Mouse (Mus musculus) CH12.LX (cell line): Measurements from ENCODE around the gene Tle3. TPM values are rescaled to one million over a fixed set of nuclear protein-coding genes. Genes with fewer than 3 reads are reported as not detected.

Experiments used
- DNase-seq: peaks from one replicate; pipeline ENCODE4 v3.0.0-alpha.2; 2013; ENCODE audit errors: extremely low read depth
- H3K27ac ChIP-seq: 2 replicates; pipeline ENCODE4 v1.5.1; 2012; ENCODE audit warnings: low read depth, mild to moderate bottlenecking, control low read depth, moderate library complexity; ENCODE audit not compliant: insufficient read depth
- H3K27me3 ChIP-seq: replicated peaks from 2 replicates; pipeline ENCODE3; 2012; ENCODE audit warnings: inconsistent platforms
- H3K36me3 ChIP-seq, 2 experiments: replicated peaks in 1 of 2; 2 replicates each; pipeline versions ENCODE3 to v1.6.1; 2012; ENCODE audit warnings: inconsistent platforms in 1 of 2, low read length in 1 of 2, mild to moderate bottlenecking in 1 of 2, mixed read lengths in 1 of 2, moderate library complexity in 1 of 2; ENCODE audit not compliant: control insufficient read depth in 1 of 2, insufficient read depth in 1 of 2
- H3K4me1 ChIP-seq, 2 experiments: 2 replicates each; pipeline ENCODE4 v1.6.1; 2012; ENCODE audit warnings: inconsistent platforms in 1 of 2, moderate library complexity in 1 of 2; ENCODE audit not compliant: insufficient read depth in 2 of 2, control insufficient read depth in 1 of 2
- H3K4me2 ChIP-seq: 2 replicates; pipeline ENCODE4 v1.6.1; 2012; ENCODE audit warnings: low read depth, mild to moderate bottlenecking, control low read depth; ENCODE audit not compliant: poor library complexity, insufficient read depth, severe bottlenecking
- H3K4me3 ChIP-seq, 3 experiments: fragments of 150-350 bp in 1 of 3; sonication (generic) in 1 of 3; replicated peaks in 1 of 3; 2 replicates each; pipeline versions ENCODE3 to v1.5.1; 2011 to 2012; ENCODE audit warnings: low read depth in 2 of 3, low read length in 2 of 3, mild to moderate bottlenecking in 2 of 3, moderate library complexity in 2 of 3, control low read depth in 1 of 3, improper control_type of control experiment in 1 of 3, inconsistent platforms in 1 of 3, mixed read lengths in 1 of 3; ENCODE audit not compliant: poor library complexity in 1 of 3
- H3K79me2 ChIP-seq: replicated peaks from 2 replicates; pipeline ENCODE4 v1.6.1; 2012; ENCODE audit warnings: mild to moderate bottlenecking, moderate library complexity; ENCODE audit not compliant: control insufficient read depth, poor library complexity, insufficient read depth, severe bottlenecking; ENCODE audit errors: extremely low read depth
- H3K9ac ChIP-seq: 2 replicates; pipeline ENCODE4 v1.6.1; 2012; ENCODE audit warnings: low read depth, mild to moderate bottlenecking, control low read depth, moderate library complexity; ENCODE audit not compliant: insufficient read depth
- H3K9me3 ChIP-seq: replicated peaks from 2 replicates; pipeline ENCODE3; 2012; ENCODE audit warnings: low read length, inconsistent platforms, mixed read lengths
- CHD1 ChIP-seq: IDR thresholded peaks from 2 replicates; pipeline ENCODE4 v1.6.1; 2012; ENCODE audit warnings: low read depth, low read length, improper control_type of control experiment, inconsistent platforms
- CHD2 ChIP-seq: IDR thresholded peaks from 2 replicates; pipeline ENCODE4 v1.6.1; 2011; ENCODE audit warnings: low read length, improper control_type of control experiment
- CTCF ChIP-seq, 2 experiments: IDR thresholded peaks in 1 of 2; conservative IDR thresholded peaks in 1 of 2; 2 replicates each; pipeline ENCODE4 v1.5.1; 2011 to 2012; ENCODE audit warnings: low read depth in 2 of 2, low read length in 2 of 2, improper control_type of control experiment in 1 of 2, inconsistent platforms in 1 of 2, mild to moderate bottlenecking in 1 of 2, moderate library complexity in 1 of 2
- HCFC1 ChIP-seq: IDR thresholded peaks from 2 replicates; pipeline ENCODE4 v1.6.1; 2012; ENCODE audit warnings: low read depth, mild to moderate bottlenecking, inconsistent platforms, low read length, improper control_type of control experiment
- MYC ChIP-seq: IDR thresholded peaks from 2 replicates; pipeline ENCODE4 v1.6.1; 2011; ENCODE audit warnings: low read depth, mild to moderate bottlenecking, improper control_type of control experiment, low read length
- NRF1 ChIP-seq: IDR thresholded peaks from 2 replicates; pipeline ENCODE4 v1.6.1; 2014; ENCODE audit warnings: low read depth, mild to moderate bottlenecking, inconsistent platforms, low read length, improper control_type of control experiment, moderate library complexity
- POLR2A ChIP-seq: IDR thresholded peaks from 2 replicates; pipeline ENCODE4 v1.6.1; 2011; ENCODE audit warnings: low read depth, mild to moderate bottlenecking, improper control_type of control experiment, low read length
- SIN3A ChIP-seq: IDR thresholded peaks from 2 replicates; pipeline ENCODE4 v1.6.1; 2012; ENCODE audit warnings: low read length, improper control_type of control experiment, inconsistent platforms
- SMC3 ChIP-seq: IDR thresholded peaks from 2 replicates; pipeline ENCODE4 v1.6.1; 2011; ENCODE audit warnings: low read depth, low read length, improper control_type of control experiment
- ZC3H11A ChIP-seq: IDR thresholded peaks from 2 replicates; pipeline ENCODE4 v1.6.1; 2012; ENCODE audit warnings: low read depth, mild to moderate bottlenecking, inconsistent platforms, low read length, improper control_type of control experiment
- ZMIZ1 ChIP-seq: IDR thresholded peaks from 2 replicates; pipeline ENCODE4 v1.6.1; 2012; ENCODE audit warnings: low read depth, mild to moderate bottlenecking, inconsistent platforms, low read length, improper control_type of control experiment
- ZNF384 ChIP-seq: IDR thresholded peaks from 2 replicates; pipeline ENCODE4 v1.6.1; 2012; ENCODE audit warnings: low read depth, low read length, improper control_type of control experiment, inconsistent platforms
- dilution Hi-C: fragments of 300-500 bp; cut with MboI; formaldehyde crosslinking; loops from 2 replicates; pipeline ENCODE4 v1.14.3; 2020; ENCODE audit warnings: low sequenced_read_pairs; ENCODE audit not compliant: extremely low pct_unique_long_range_greater_than_20kb, extremely low pct_ligation_motif_present
- in situ Hi-C: fragments of 300-500 bp; cut with MboI; formaldehyde crosslinking; loops from 3 replicates; pipeline ENCODE4 v1.14.3; 2019; ENCODE audit warnings: low sequenced_read_pairs, low pct_ligation_motif_present, low pct_unique_long_range_greater_than_20kb, mixed read lengths
- polyA plus RNA-seq: library from polyadenylated mRNA; unstranded; fragments of >175 nt; gene quantifications from 2 replicates; pipeline ENCODE4 v1.2.1, GENCODE M21; 2012; ENCODE audit warnings: low read depth; ENCODE audit not compliant: insufficient read length
- total RNA-seq, 2 experiments: library from RNA; depleted of rRNA; stranded (reverse); fragments of 300-350 nt in 1 of 2; fragments of >200 nt in 1 of 2; gene quantifications; 2 replicates each; pipeline ENCODE4 v1.2.3; 2012 to 2014

Tle3 gene
- total and polyA plus RNA-seq, 3 experiments = 8.1 to 29.1 (median 22.8) TPM

DNA sequence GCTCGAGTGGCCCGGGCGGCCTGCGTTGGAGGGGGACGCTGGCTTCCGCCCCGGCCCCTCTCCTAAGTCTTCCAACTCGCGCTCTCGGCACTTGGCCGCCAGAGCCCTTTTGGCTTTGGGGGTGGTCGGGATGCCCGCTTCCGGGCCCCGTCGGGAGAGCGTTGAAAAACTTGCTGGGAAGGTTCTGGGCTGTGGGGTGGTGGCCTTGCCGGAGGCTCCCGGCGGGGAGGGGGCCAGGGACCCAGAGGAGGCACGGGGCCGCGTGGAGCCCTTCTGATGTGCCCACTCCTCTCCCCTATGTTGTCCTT lies 1.4 kb downstream of the Tle3 start:
- H3K9ac ChIP-seq = peak overlapping the region; percentile 74
- H3K4me1 ChIP-seq = peaks cover 3 to 51% of the 10 kb centered on the region in 2 experiments; a peak in 2 of 4 replicates
- in situ Hi-C loops (loop anchor here (5.0 to 25.0 kb wide), 2 partner anchors 319 to 464 kb away; no protein-coding TSS in a partner anchor), dilution Hi-C loops (no loop called here)
- H3K27ac ChIP-seq = no peak overlapping the region
- no peak for TF ChIP-seq CHD1
- 0 out of 2 replicates have a peak, but pooled peaks have one; percentile 1 for TF ChIP-seq SIN3A
- TF ChIP-seq POLR2A = no peak
- no peak for TF ChIP-seq SMC3
- TF ChIP-seq MYC = no peak
- no peak for TF ChIP-seq HCFC1
- no peaks in the 10 kb centered on the region for H3K9me3 ChIP-seq
- no peaks in the 10 kb centered on the region for H3K27me3 ChIP-seq
- H3K79me2 ChIP-seq = peaks cover 13% of the 10 kb centered on the region; the same call in 1 of the 2 replicates
- no peak for DNase-seq
- H3K4me2 ChIP-seq = peak overlapping the region; percentile 97
- peaks cover 5 to 33% of the 10 kb centered on the region in 2 experiments for H3K36me3 ChIP-seq
- peak overlapping the region; percentile 73 to 84 (median 83) for H3K4me3 ChIP-seq

DNA sequence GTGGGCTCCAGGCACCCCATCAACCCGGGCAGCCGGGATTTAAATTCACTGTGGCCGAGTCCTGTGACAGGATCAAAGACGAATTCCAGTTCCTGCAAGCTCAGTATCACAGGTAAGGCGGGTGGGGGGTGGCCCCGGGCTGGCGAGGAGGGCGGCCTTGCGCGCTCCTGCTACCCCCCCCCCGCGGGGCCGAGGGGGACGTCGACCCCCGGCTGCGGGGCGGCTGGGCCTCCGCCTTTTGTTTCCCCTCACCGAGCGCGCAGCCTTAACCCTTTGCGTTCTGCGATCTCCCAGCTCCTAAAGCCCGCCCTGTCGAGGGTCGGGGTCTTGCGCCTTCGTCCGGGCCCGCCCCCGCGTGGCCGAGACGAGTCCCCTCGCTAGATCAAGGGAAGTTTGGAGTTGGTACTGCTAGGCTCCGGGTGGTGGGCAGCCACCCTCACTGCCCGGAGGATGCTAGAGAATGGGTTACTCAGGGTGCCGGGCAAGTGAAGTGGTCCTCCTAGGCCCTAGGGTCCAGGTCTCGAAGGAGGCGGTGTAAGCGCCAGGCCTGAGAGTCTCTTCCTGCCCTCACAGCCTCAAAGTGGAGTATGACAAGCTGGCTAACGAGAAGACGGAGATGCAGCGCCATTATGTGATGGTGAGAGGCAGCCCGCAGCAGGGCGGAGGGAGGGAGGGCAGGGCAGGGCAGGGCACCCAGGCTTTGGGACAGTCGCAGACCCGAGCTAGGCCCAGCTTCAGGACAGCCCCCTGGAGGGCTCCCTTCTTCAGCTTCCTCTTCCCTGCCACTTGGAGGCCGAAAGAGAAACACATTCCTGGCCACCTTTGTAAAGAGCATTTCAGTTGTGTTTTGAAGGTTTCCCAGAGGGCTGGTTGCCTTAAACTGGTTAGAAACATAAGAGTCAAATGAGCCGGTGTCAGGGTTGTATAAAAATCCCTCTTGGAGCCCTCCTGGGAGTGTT lies 2.1 kb downstream of the Tle3 start:
- Histone ChIP-seq H3K27ac (no peak overlapping the region), H3K9me3 (no peaks in the 10 kb centered on the region), H3K4me2 (peak overlapping the region; percentile 97), H3K27me3 (no peaks in the 10 kb centered on the region), H3K4me3 (peak overlapping the region; percentile 73 to 84 (median 83)), H3K4me1 (peaks cover 3 to 45% of the 10 kb centered on the region in 2 experiments; a peak in 2 of 4 replicates), H3K36me3 (peaks cover 5 to 39% of the 10 kb centered on the region in 2 experiments), H3K9ac (peak overlapping the region; percentile 74), H3K79me2 (peaks cover 13% of the 10 kb centered on the region; the same call in 1 of the 2 replicates)
- in situ Hi-C loops (loop anchor here (5.0 to 25.0 kb wide), 2 partner anchors 318 to 463 kb away; no protein-coding TSS in a partner anchor), dilution Hi-C loops (no loop called here)
- no peak for DNase-seq
- TF ChIP-seq CTCF (conservative IDR thresholded peaks at IDR 0.05 in 1 of 2, IDR thresholded peaks at IDR 0.05 in 1 of 2; ENCODE audit: low read depth in 2 of 2, low read length in 2 of 2) = peak in 1 of 2 experiments; percentile 25; a peak in 2 of 4 replicates
- TF ChIP-seq SMC3 = 0 out of 2 replicates have a peak, but pooled peaks have one; percentile 5
- no peak for TF ChIP-seq ZC3H11A
- peak; percentile 22; the same call in 1 of the 2 replicates for TF ChIP-seq CHD2
- TF ChIP-seq NRF1 = no peak

DNA sequence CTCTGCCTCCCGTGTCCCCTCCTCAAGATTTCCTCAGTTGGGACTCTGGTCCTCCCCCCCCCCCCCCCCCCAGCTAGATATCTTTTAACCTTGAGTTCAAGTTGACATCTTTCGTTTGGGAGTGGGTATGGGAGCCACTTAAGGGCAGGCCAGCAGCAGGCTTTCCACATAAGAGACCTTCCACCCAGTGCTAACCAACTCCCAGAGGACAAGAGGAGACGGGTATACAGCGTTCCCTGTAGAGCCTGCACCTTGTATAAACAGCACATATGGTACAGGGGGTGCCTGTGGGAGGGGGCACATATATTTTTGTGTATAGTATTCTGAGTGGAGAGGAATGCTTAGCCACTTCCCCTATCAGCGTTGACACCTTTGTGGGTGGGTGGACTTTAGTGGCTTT lies 2.8 kb downstream of the Tle3 start:
- Histone ChIP-seq H3K4me1 (peaks cover 3 to 44% of the 10 kb centered on the region in 2 experiments; a peak in 2 of 4 replicates), H3K27ac (no peak overlapping the region), H3K79me2 (peaks cover 13% of the 10 kb centered on the region; the same call in 1 of the 2 replicates), H3K27me3 (no peaks in the 10 kb centered on the region), H3K9ac (no peak overlapping the region), H3K4me2 (peak overlapping the region; percentile 97), H3K9me3 (no peaks in the 10 kb centered on the region), H3K4me3 (peak overlapping the region in 1 of 3 experiments; percentile 83), H3K36me3 (peaks cover 5 to 47% of the 10 kb centered on the region in 2 experiments)
- dilution Hi-C loops = no loop called here
- in situ Hi-C loops = no loop called here
- DNase-seq = no peak
- TF ChIP-seq ZNF384 (no peak), ZMIZ1 (no peak), CHD2 (no peak)
